Mouse (Mus musculus) layer of hippocampus, adult 9-11 months (tissue): ENCODE measurements at regions not wholly inside any gene's neighbourhood (a gene's known extent, or its start where the extent isn't known, plus 50 kb on each side); places are given as distances from the start of the nearest gene placed in this dataset.

Source experiments
- DNase-seq: peaks from one replicate; pipeline ENCODE4 v3.0.0; 2022

GRCm38 (mm10) chr14:83232262-83232661 is 1211.1 kb upstream of the Pcdh17 start:
- DNase-seq, result no peak

- DNase-seq, result peak; percentile 74
These were observed 1196.5 kb upstream of the Pcdh17 start for GRCm38 (mm10) chr14:83246891-83247290.

GRCm38 (mm10) chr14:83247405-83247804 is 1196.0 kb upstream of the Pcdh17 start:
- no peak for DNase-seq

GRCm38 (mm10) chr14:83252922-83253321 is 1190.4 kb upstream of the Pcdh17 start:
- no peak for DNase-seq

GRCm38 (mm10) chr14:83302599-83302998 is 1140.8 kb upstream of the Pcdh17 start:
- no peak for DNase-seq

GRCm38 (mm10) chr14:83320773-83321172 is 1122.6 kb upstream of the Pcdh17 start:
- DNase-seq, result no peak

GRCm38 (mm10) chr14:83363153-83363552 is 1080.2 kb upstream of the Pcdh17 start:
- no peak for DNase-seq
